Mouse (Mus musculus) midbrain, embryonic 16.5 days (tissue): ENCODE results near the gene Zfp775. TPM values are rescaled to one million over a fixed set of nuclear protein-coding genes. Genes with fewer than 3 reads are reported as not detected.

Experiments
- ATAC-seq: fragments of 200-750 bp; cut with Nextera tagmentation; 2 replicates; pipeline ENCODE4 v1.8.0; 2017; ENCODE audit warnings: moderate TSS enrichment
- H3K27ac ChIP-seq: fragments of 300-500 bp; sonication (generic); 2 replicates; pipeline ENCODE4 v1.5.1; 2014; ENCODE audit warnings: mild to moderate bottlenecking, low read length, mixed read lengths
- H3K27me3 ChIP-seq: fragments of 300-500 bp; sonication (generic); 2 replicates; pipeline ENCODE4 v1.6.1; 2014; ENCODE audit warnings: low read depth, low read length, mixed read lengths; ENCODE audit not compliant: control insufficient read depth, insufficient read depth
- H3K36me3 ChIP-seq: fragments of 300-500 bp; sonication (generic); 2 replicates; pipeline ENCODE4 v1.6.1; 2014; ENCODE audit warnings: mild to moderate bottlenecking, low read length, moderate library complexity, mixed read lengths; ENCODE audit not compliant: control insufficient read depth, insufficient read depth
- H3K4me1 ChIP-seq: fragments of 300-500 bp; sonication (generic); 2 replicates; pipeline ENCODE4 v1.6.1; 2014; ENCODE audit warnings: mild to moderate bottlenecking, low read length, mixed read lengths; ENCODE audit not compliant: control insufficient read depth, insufficient read depth
- H3K4me2 ChIP-seq: fragments of 300-500 bp; sonication (generic); 2 replicates; pipeline ENCODE4 v1.6.1; 2014; ENCODE audit warnings: mild to moderate bottlenecking, low read length, mixed read lengths
- H3K4me3 ChIP-seq: fragments of 300-500 bp; sonication (generic); 2 replicates; pipeline ENCODE4 v1.5.1; 2014; ENCODE audit warnings: low read depth, mild to moderate bottlenecking, low read length, moderate library complexity, mixed read lengths
- H3K9ac ChIP-seq: fragments of 300-500 bp; sonication (generic); 2 replicates; pipeline ENCODE4 v1.6.1; 2014; ENCODE audit warnings: low read depth, low read length, mixed read lengths
- H3K9me3 ChIP-seq: fragments of 300-500 bp; sonication (generic); replicated peaks from 2 replicates; pipeline ENCODE4 v1.6.1; 2014; ENCODE audit warnings: mild to moderate bottlenecking, low read length, mixed read lengths; ENCODE audit not compliant: control insufficient read depth, poor library complexity, severe bottlenecking
- WGBS: fragments of 180-500 bp; shearing (Covaris S2); extraction: QIAGEN DNeasy Blood & Tissue Kit; methylation state at CpG from one replicate; pipeline ENCODE4 v1.1.7; 2014; 5-methylcytosine and 5-hydroxymethylcytosine counted together
- polyA plus RNA-seq: library from polyadenylated mRNA; unstranded; fragments of >200 nt; fragmentation: Nextera tagmentation; extraction: Ambion mirVana; gene quantifications from 2 replicates; pipeline ENCODE4 v1.2.1, GENCODE M21; 2015

Zfp775 gene
- polyA plus RNA-seq, 1 experiment from 2014 or later, result 14.1 TPM

DNA sequence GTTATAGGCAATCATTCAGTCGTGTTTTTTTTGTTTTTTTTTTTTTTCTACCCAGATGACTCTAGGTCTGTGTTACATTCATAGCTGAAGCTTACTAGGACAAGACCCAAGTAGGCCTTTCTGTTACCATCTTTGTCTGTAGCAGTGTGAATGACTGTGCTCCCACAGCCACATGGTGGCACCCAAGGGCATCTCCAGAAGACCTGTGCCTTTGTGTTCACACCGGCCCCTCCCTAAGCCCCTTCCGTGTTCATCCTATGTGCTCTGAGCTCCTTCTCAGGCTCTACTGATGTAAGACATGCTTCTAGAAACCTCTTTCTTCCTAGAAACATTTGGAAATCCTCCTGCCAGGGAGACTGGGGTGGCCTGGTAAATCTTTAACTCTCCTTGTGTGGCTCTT is 45.1 kb downstream of the Zfp775 start, which contains the start of gene Gimap8:
Gene Gimap8, plus strand, starts transcription at position 240 of the 400 bp plus-strand sequence.
- Histone ChIP-seq H3K27me3 (no peaks in the 10 kb centered on the region), H3K4me3 (no peak within 1 kb of the TSS), H3K4me2 (no peak within 1 kb of the TSS), H3K9ac (no peak within 1 kb of the TSS), H3K27ac (no peak within 1 kb of the TSS), H3K4me1 (no peaks in the 10 kb centered on the region), H3K36me3 (no peaks in the 10 kb centered on the region), H3K9me3 (no peaks in the 10 kb centered on the region)
- 43% methylated on average over 3 of the region's 3 CpGs for WGBS
- no peak for ATAC-seq

DNA sequence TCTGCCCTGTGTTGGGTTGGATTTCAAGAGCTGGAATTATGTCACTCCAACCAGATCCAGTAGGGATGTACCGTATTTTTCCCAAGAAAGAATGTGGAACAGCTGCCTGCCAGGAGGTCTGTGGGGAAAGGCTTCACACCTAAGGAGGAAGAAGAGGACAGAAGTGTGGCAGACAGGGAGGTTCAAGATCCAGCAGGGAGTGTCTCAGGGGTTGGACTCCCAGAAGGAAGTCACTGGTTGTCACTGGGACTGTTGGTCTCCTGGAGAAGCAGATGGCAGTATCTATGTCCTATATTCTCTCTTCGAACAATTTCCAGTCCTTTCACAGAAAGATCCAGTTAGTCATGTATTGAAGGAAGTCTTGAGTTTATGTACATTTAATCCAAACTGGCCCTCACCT is 45.7 kb downstream of the Zfp775 start:
- H3K4me1 ChIP-seq, result no peaks in the 10 kb centered on the region
- H3K9me3 ChIP-seq, result no peaks in the 10 kb centered on the region
- H3K36me3 ChIP-seq, result no peaks in the 10 kb centered on the region
- 91% methylated on average over 2 of the region's 2 CpGs for WGBS
- H3K4me3 ChIP-seq, result no peak overlapping the region
- no peak overlapping the region for H3K4me2 ChIP-seq
- H3K27me3 ChIP-seq, result no peaks in the 10 kb centered on the region
- no peak for ATAC-seq
- no peak overlapping the region for H3K27ac ChIP-seq
- H3K9ac ChIP-seq, result no peak overlapping the region

DNA sequence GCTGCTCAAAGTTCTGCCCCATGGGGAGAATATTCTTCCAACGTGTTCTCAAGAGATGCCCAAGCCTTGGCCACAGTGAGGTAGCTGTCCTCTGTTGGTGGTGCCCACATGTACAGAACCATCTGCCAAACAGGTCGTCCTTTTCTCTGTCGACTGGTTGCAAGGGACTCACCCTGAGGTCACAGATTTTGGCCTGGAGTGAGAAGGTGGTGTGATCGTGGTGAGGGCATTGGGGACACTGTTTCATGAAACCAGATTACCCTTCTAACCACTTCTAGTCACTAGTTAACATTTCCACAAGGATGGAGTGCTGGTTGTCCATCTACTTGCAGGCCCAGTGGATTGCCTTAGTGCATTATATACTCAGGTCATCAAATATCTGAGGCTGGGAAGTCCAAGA is 46.9 kb downstream of the Zfp775 start:
- Histone ChIP-seq H3K4me3 (no peak overlapping the region), H3K27ac (no peak overlapping the region), H3K4me1 (no peaks in the 10 kb centered on the region), H3K9ac (no peak overlapping the region), H3K36me3 (no peaks in the 10 kb centered on the region), H3K4me2 (no peak overlapping the region), H3K9me3 (no peaks in the 10 kb centered on the region), H3K27me3 (no peaks in the 10 kb centered on the region)
- no peak for ATAC-seq
- WGBS, result 85% methylated on average over 4 of the region's 4 CpGs

DNA sequence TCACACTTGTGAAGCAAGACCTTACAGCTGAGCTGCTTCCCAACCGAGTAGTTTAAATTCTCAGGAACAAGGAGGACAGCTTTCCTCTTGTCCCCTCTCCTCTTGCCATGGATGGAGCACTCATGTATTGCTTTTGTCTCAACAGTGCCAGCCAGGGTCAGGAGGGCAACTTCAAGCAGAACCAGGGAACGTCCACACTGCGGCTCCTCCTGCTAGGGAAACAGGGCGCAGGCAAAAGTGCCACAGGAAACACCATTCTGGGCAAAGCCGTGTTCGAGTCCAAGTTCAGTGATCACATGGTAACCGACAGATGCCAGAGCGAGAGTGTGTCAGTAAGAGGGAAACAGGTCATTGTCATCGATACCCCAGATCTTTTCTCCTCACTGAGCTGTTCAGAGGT is 48.2 kb downstream of the Zfp775 start:
- H3K27ac ChIP-seq, result no peak overlapping the region
- no peaks in the 10 kb centered on the region for H3K4me1 ChIP-seq
- no peaks in the 10 kb centered on the region for H3K27me3 ChIP-seq
- no peak overlapping the region for H3K4me3 ChIP-seq
- no peak overlapping the region for H3K9ac ChIP-seq
- no peak overlapping the region for H3K4me2 ChIP-seq
- ATAC-seq, result no peak
- no peaks in the 10 kb centered on the region for H3K9me3 ChIP-seq
- H3K36me3 ChIP-seq, result no peaks in the 10 kb centered on the region
- WGBS, result 91% methylated on average over 9 of the region's 9 CpGs

DNA sequence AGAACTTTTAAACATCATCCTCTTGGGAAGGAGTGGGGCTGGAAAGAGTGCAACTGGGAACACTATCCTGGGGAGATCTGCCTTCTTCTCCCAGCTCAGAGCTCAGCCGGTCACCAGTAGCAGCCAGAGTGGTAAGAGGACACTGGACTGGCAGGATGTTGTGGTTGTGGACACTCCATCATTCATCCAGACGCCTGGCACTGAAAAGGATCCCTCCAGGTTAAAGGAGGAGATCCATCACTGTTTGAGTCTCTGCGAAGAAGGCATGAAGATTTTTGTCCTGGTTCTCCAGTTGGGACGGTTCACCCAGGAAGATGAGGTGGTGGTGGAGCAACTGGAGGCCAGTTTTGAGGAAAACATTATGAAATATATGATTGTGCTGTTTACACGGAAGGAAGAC is 56.9 kb downstream of the Zfp775 start:
- 92% methylated on average over 5 of the region's 5 CpGs for WGBS

DNA sequence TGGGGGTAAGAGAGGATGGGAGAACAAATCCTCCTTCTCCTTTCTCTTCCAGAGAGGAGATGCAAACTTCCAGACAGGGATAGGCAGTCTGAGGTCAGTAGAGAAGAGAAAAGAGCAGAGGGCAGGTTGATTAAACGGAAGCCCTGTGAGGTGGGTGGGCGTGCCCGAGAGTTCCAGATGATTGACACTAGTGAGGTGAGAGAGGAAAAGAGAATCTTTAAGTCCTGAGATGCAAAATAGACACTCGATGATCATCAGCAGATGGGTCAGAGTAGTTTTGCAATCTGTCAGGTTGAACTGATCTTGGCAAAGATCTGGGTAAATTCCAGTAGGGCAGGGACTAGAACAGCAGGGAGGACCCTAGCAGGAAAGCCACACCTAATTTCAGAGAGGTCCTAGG is 62.9 kb downstream of the Zfp775 start:
- 83% methylated on average over 4 of the region's 4 CpGs for WGBS
- ATAC-seq, result no peak
- H3K27ac ChIP-seq, result no peak overlapping the region
- no peaks in the 10 kb centered on the region for H3K9me3 ChIP-seq
- no peaks in the 10 kb centered on the region for H3K36me3 ChIP-seq
- no peak overlapping the region for H3K4me3 ChIP-seq
- H3K27me3 ChIP-seq, result no peaks in the 10 kb centered on the region
- no peak overlapping the region for H3K4me2 ChIP-seq
- no peak overlapping the region for H3K9ac ChIP-seq
- H3K4me1 ChIP-seq, result no peaks in the 10 kb centered on the region

More for the DNA sequence above, 56.9 kb downstream of the Zfp775 start:
- no peak overlapping the region for H3K9ac ChIP-seq
- ATAC-seq, result no peak
- no peak overlapping the region for H3K4me2 ChIP-seq
- no peaks in the 10 kb centered on the region for H3K4me1 ChIP-seq
- H3K27me3 ChIP-seq, result no peaks in the 10 kb centered on the region
- no peak overlapping the region for H3K4me3 ChIP-seq
- H3K9me3 ChIP-seq, result no peaks in the 10 kb centered on the region
- H3K27ac ChIP-seq, result no peak overlapping the region
- H3K36me3 ChIP-seq, result no peaks in the 10 kb centered on the region

DNA sequence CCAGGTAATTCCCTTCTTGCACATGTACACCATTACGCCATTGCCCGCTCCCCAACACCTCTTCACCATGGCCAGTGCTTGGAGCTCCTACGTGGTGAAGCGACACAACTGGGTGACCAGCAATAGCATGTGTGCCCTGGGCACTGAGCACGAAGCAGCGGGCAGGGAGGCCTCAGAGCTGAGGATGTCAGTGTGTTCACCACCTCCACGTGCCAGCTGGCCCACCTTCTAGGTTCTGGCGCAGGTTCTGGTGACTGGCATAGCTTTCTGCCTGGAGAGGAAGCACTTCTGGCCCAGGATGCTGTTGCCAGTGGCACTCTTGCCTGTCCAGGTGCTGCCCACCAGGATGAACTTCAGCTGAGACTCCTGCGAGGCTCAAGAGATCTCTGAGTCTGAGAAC is 63.6 kb downstream of the Zfp775 start:
- H3K27me3 ChIP-seq, result no peaks in the 10 kb centered on the region
- no peak overlapping the region for H3K9ac ChIP-seq
- no peak for ATAC-seq
- no peak overlapping the region for H3K27ac ChIP-seq
- no peaks in the 10 kb centered on the region for H3K36me3 ChIP-seq
- H3K9me3 ChIP-seq, result no peaks in the 10 kb centered on the region
- no peak overlapping the region for H3K4me3 ChIP-seq
- 95% methylated on average over 9 of the region's 9 CpGs for WGBS
- H3K4me1 ChIP-seq, result no peaks in the 10 kb centered on the region
- H3K4me2 ChIP-seq, result no peak overlapping the region

DNA sequence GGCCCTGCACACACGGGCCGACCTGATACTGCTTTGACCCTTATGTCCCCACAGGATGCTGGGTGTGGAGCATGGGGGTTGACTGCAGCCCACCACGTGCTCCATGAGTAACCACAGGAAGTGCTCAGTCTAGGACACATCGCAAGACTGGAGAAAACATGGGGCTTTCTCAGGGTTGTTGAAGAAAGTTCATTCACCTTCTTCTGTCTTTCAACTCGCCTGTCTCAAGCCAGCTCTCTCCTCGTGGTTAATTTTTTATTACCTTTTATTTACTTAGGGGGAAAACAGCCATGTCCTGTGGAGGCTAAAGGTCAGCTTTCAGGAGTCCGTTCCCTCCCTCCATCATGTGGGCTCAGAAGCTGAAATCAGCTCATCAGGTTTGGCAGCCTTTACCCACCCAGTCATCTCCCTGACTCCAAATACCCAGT is 64.3 kb downstream of the Zfp775 start:
- Histone ChIP-seq H3K27ac (no peak overlapping the region), H3K9ac (no peak overlapping the region), H3K4me3 (no peak overlapping the region), H3K27me3 (no peaks in the 10 kb centered on the region), H3K4me2 (no peak overlapping the region), H3K4me1 (no peaks in the 10 kb centered on the region), H3K9me3 (no peaks in the 10 kb centered on the region), H3K36me3 (no peaks in the 10 kb centered on the region)
- ATAC-seq, result no peak
- 71% methylated on average over 7 of the region's 7 CpGs for WGBS

DNA sequence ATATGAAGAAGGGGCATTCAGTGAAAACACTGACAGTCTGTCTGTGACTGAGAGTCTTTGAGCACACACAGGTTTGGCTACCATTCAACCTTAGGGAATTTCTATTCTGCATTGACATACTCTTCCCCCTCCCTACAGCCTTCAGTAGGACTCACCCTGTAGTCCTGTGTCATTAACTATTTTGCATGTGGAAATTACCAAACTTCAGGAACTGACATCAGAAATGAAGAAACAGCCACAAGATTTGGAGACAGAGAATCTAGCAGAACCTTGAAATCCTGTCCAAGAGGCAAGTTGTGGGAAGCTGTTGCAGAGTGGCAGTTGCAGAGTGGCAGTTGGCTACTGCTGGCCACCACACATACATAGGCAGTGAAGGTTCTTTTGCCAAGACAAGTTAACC is 66.2 kb downstream of the Zfp775 start:
- Histone ChIP-seq H3K27ac (no peak overlapping the region), H3K27me3 (no peaks in the 10 kb centered on the region), H3K4me1 (no peaks in the 10 kb centered on the region), H3K4me3 (no peak overlapping the region), H3K9ac (no peak overlapping the region), H3K9me3 (no peaks in the 10 kb centered on the region), H3K4me2 (no peak overlapping the region), H3K36me3 (no peaks in the 10 kb centered on the region)
- no peak for ATAC-seq
